Mouse (Mus musculus): Measurements from ENCODE around the gene Hs6st1.

GRCm38 (mm10) chr1:36062826-36063640 is 5.2 kb upstream of the Hs6st1 start:
- no peak for TF ChIP-seq CTCF (IDR thresholded peaks at IDR 0.05; ENCODE audit: low read depth, low read length)
- TF ChIP-seq POLR2A (IDR thresholded peaks at IDR 0.05; ENCODE audit: extremely low read depth, insufficient read depth, low read length): no peak
